8 mouse cellular contexts compared by ENCODE assay signal in genomic region chr2:133552842-133553465, GRCm38 (mm10). TPM values are rescaled to one million over a fixed set of nuclear protein-coding genes. Genes with fewer than 3 reads are reported as not detected.
DNase-seq lines count a peak whose midpoint lies in the region; ATAC-seq and TF ChIP-seq lines count a peak whose summit lies in the region.

No protein-coding gene starts in this region.

- intact Hi-C loops in gastrocnemius, adult 2 months (cut with DNase I) = loop anchor here (5.0 to 10.0 kb wide), 3 partner anchors 171 to 578 kb away; no protein-coding TSS in a partner anchor

- whole genome bisulfite sequencing in hindbrain, embryonic 12.5 days = under 1% methylated on average over 34 of the region's 48 CpGs
- 4% methylated on average over 44 of the region's 48 CpGs for WGBS in liver, embryonic 13.5 days (ENCODE audit: insufficient replicate concordance)
- 2% methylated on average over 48 of the region's 48 CpGs for WGBS in neural tube, embryonic 13.5 days

- no peak for TF ChIP-seq CTCF in E14TG2a.4 (conservative IDR thresholded peaks at IDR 0.05; ENCODE audit: low read length)
- TF ChIP-seq CTCF in gastrocnemius, adult 2 months (IDR thresholded peaks at IDR 0.05) = no peak

- H3K9me3 ChIP-seq in E14TG2a.4 (ENCODE audit: low read length) = no peaks in the 10 kb centered on the region
- no peaks in the 10 kb centered on the region for H3K9me3 ChIP-seq in hindbrain, embryonic 12.5 days (replicated peaks)
- no peaks in the 10 kb centered on the region for H3K9me3 ChIP-seq in liver, embryonic 13.5 days (replicated peaks)
- H3K9me3 ChIP-seq in neural tube, embryonic 13.5 days = no peaks in the 10 kb centered on the region

- H3K4me2 ChIP-seq in hindbrain, embryonic 12.5 days (replicated peaks) = peak overlapping the region; percentile 88
- peak overlapping the region; percentile 62 for H3K4me2 ChIP-seq in liver, embryonic 13.5 days
- H3K4me2 ChIP-seq in neural tube, embryonic 13.5 days = peak overlapping the region; percentile 84

- H3K9ac ChIP-seq in hindbrain, embryonic 12.5 days = peak overlapping the region; percentile 60
- peak overlapping the region; percentile 43 for H3K9ac ChIP-seq in liver, embryonic 13.5 days
- H3K9ac ChIP-seq in neural tube, embryonic 13.5 days = peak overlapping the region; percentile 73

- peaks cover 11% of the 10 kb centered on the region for H3K4me1 ChIP-seq in E14TG2a.4 (replicated peaks; ENCODE audit: low read depth, low read length)
- H3K4me1 ChIP-seq in hindbrain, embryonic 12.5 days = peaks cover 20% of the 10 kb centered on the region
- 0 out of 2 replicates have a peak, but pooled peaks cover 6% of the 10 kb centered on the region for H3K4me1 ChIP-seq in liver, embryonic 13.5 days (replicated peaks)
- peaks cover 31% of the 10 kb centered on the region for H3K4me1 ChIP-seq in neural tube, embryonic 13.5 days (replicated peaks)

- peak; percentile 45 for ATAC-seq in hindbrain, embryonic 12.5 days (ENCODE audit: low FRiP score)
- ATAC-seq in liver, embryonic 13.5 days (ENCODE audit: low read depth) = no peak
- ATAC-seq in neural tube, embryonic 13.5 days (ENCODE audit: low read depth) = peak; percentile 54

- peak overlapping the region; percentile 82 for H3K4me3 ChIP-seq in E14TG2a.4 (replicated peaks; ENCODE audit: low read length)
- peak overlapping the region; percentile 87 for H3K4me3 ChIP-seq in gastrocnemius, adult 2 months
- peak overlapping the region; percentile 54 for H3K4me3 ChIP-seq in hindbrain, embryonic 12.5 days
- H3K4me3 ChIP-seq in liver, embryonic 13.5 days (replicated peaks) = peak overlapping the region; percentile 52
- H3K4me3 ChIP-seq in neural tube, embryonic 13.5 days = peak overlapping the region; percentile 67

- peaks cover 65% of the 10 kb centered on the region for H3K27me3 ChIP-seq in E14TG2a.4 (ENCODE audit: insufficient read depth, low read length)
- peaks cover 77% of the 10 kb centered on the region for H3K27me3 ChIP-seq in hindbrain, embryonic 12.5 days
- peaks cover 69% of the 10 kb centered on the region for H3K27me3 ChIP-seq in liver, embryonic 13.5 days
- peaks cover 72% of the 10 kb centered on the region for H3K27me3 ChIP-seq in neural tube, embryonic 13.5 days

- no peaks in the 10 kb centered on the region for H3K36me3 ChIP-seq in E14TG2a.4 (ENCODE audit: insufficient read depth, low read length)
- no peaks in the 10 kb centered on the region for H3K36me3 ChIP-seq in hindbrain, embryonic 12.5 days
- no peaks in the 10 kb centered on the region for H3K36me3 ChIP-seq in liver, embryonic 13.5 days
- no peaks in the 10 kb centered on the region for H3K36me3 ChIP-seq in neural tube, embryonic 13.5 days

- peak overlapping the region; percentile 86 for H3K27ac ChIP-seq in gastrocnemius, adult 2 months
- no peak overlapping the region for H3K27ac ChIP-seq in hindbrain, embryonic 12.5 days
- H3K27ac ChIP-seq in liver, embryonic 13.5 days = no peak overlapping the region
- no peak overlapping the region for H3K27ac ChIP-seq in neural tube, embryonic 13.5 days (replicated peaks)

- peak; percentile 77 to 80 for DNase-seq in adrenal gland, postnatal 36 days
- peak; percentile 74 for DNase-seq in gastrocnemius, adult 2 months
- DNase-seq in liver, embryonic 13.5 days = no peak
- no peak for DNase-seq in cerebellum, adult 9-11 months
- no peak for DNase-seq in layer of hippocampus, postnatal 25 days (ENCODE audit: extremely low spot score in 1 of 2, low spot score in 1 of 2)

RNA-seq across cellular contexts. Expression of gene Bmp2, which starts 1.0 kb away (rescaled TPM):
- 10 to 100 TPM; 10.7 to 18.4 TPM for total RNA-seq in adrenal gland, postnatal 36 days (2021)
- total RNA-seq in gastrocnemius, adult 2 months (2021) = 1 to 10 TPM; 1.1 to 2.9 TPM
- 5.1 and 6.8 TPM in 2 replicates for polyA plus RNA-seq in hindbrain, embryonic 12.5 days (2016; fragmentation: Nextera tagmentation; extraction: Ambion mirVana)
- polyA plus RNA-seq in liver, embryonic 13.5 days (2015; fragmentation: Nextera tagmentation; extraction: Ambion mirVana) = 3.1 and 3.9 TPM in 2 replicates
- 2.6 and 3.2 TPM in 2 replicates for polyA plus RNA-seq in neural tube, embryonic 13.5 days (2015; fragmentation: Nextera tagmentation; extraction: Ambion mirVana)
- 1 to 10 TPM; 2.5 to 3.0 TPM for total RNA-seq in layer of hippocampus, postnatal 25 days (2021)

Comparison
In these comparisons a context has a peak if more than half of its experiments do, and no peak if none do; other contexts are left out.
1. DNase-seq: peak in adrenal gland, postnatal 36 days (2 of 2) and gastrocnemius, adult 2 months (single experiment); none in liver, embryonic 13.5 days (single experiment), cerebellum, adult 9-11 months (single experiment) and layer of hippocampus, postnatal 25 days (0 of 2).
2. Peak in every context shown above with its lines, with median percentiles within 50 percentile points of each other: H3K4me3 ChIP-seq, H3K4me2 ChIP-seq and H3K9ac ChIP-seq.